Mouse (Mus musculus) forebrain, embryonic 11.5 days (tissue): Measurements from ENCODE around the gene Prr14l. TPM values are rescaled to one million over a fixed set of nuclear protein-coding genes. Genes with fewer than 3 reads are reported as not detected.

Source experiments
- ATAC-seq: fragments of 200-750 bp; cut with Nextera tagmentation; replicated peaks from 2 replicates; pipeline ENCODE4 v1.8.0; 2017; ENCODE audit warnings: moderate TSS enrichment; ENCODE audit not compliant: low FRiP score
- DNase-seq: peaks from one replicate; pipeline ENCODE4 v3.0.0-alpha.2; 2017; ENCODE audit warnings: low spot score
- H3K27ac ChIP-seq: fragments of 300-500 bp; sonication (generic); 2 replicates; pipeline ENCODE4 v1.5.1; 2014; ENCODE audit warnings: low read depth, low read length
- H3K27me3 ChIP-seq: fragments of 300-500 bp; sonication (generic); 2 replicates; pipeline ENCODE4 v1.6.1; 2014; ENCODE audit warnings: mild to moderate bottlenecking, low read length, mixed read lengths; ENCODE audit not compliant: control insufficient read depth, insufficient read depth
- H3K36me3 ChIP-seq: fragments of 300-500 bp; sonication (generic); 2 replicates; pipeline ENCODE4 v1.6.1; 2014; ENCODE audit warnings: mild to moderate bottlenecking, low read length, moderate library complexity, mixed read lengths; ENCODE audit not compliant: control insufficient read depth, insufficient read depth
- H3K4me1 ChIP-seq: fragments of 300-500 bp; sonication (generic); replicated peaks from 2 replicates; pipeline ENCODE4 v1.6.1; 2014; ENCODE audit warnings: low read length, mixed read lengths; ENCODE audit not compliant: control insufficient read depth, insufficient read depth
- H3K4me2 ChIP-seq: fragments of 300-500 bp; sonication (generic); 2 replicates; pipeline ENCODE4 v1.6.1; 2014; ENCODE audit warnings: low read depth, mild to moderate bottlenecking, low read length, moderate library complexity, mixed read lengths; ENCODE audit not compliant: severe bottlenecking
- H3K4me3 ChIP-seq: fragments of 300-500 bp; sonication (generic); 2 replicates; pipeline ENCODE4 v1.5.1; 2014; ENCODE audit warnings: low read depth, low read length
- H3K9ac ChIP-seq: fragments of 300-500 bp; sonication (generic); 2 replicates; pipeline ENCODE4 v1.6.1; 2014; ENCODE audit warnings: low read length
- H3K9me3 ChIP-seq: fragments of 300-500 bp; sonication (generic); 2 replicates; pipeline ENCODE4 v1.6.1; 2016; ENCODE audit warnings: low read length, mixed read lengths; ENCODE audit not compliant: control insufficient read depth
- WGBS: fragments of 180-500 bp; shearing (Covaris S2); extraction: QIAGEN DNeasy Blood & Tissue Kit; methylation state at CpG from one replicate; pipeline ENCODE4 v1.1.7; 2014; 5-methylcytosine and 5-hydroxymethylcytosine counted together
- polyA plus RNA-seq: library from polyadenylated mRNA; unstranded; fragments of >200 nt; fragmentation: Nextera tagmentation; extraction: Ambion mirVana; gene quantifications from 2 replicates; pipeline ENCODE4 v1.2.1, GENCODE M21; 2014

Prr14l gene
- polyA plus RNA-seq, result 14.2 and 15.3 TPM in 2 replicates

- peaks cover 8% of the 10 kb centered on the region; the same call in 1 of the 2 replicates for H3K4me1 ChIP-seq
- peak within 1 kb of the TSS; percentile 94 for H3K9ac ChIP-seq
- no peaks in the 10 kb centered on the region for H3K36me3 ChIP-seq
- no peaks in the 10 kb centered on the region for H3K9me3 ChIP-seq
- peak within 1 kb of the TSS; percentile 88 for H3K4me3 ChIP-seq
- ATAC-seq, result peak; percentile 94
- no peaks in the 10 kb centered on the region for H3K27me3 ChIP-seq
- DNase-seq, result peak; percentile 99
- H3K4me2 ChIP-seq, result peak within 1 kb of the TSS; percentile 82
- WGBS, result under 1% methylated on average over 51 of the region's 51 CpGs
- 0 out of 2 replicates have a peak within 1 kb of the TSS, but pooled peaks have one; percentile 59 for H3K27ac ChIP-seq
Measured at GRCm38 (mm10) chr5:32853731-32854507, at the start of gene Prr14l. Prr14l (minus strand) TSS chr5:32854256.

- WGBS, result 77% methylated on average over 3 of the region's 3 CpGs
- Histone ChIP-seq H3K36me3 (no peaks in the 10 kb centered on the region; the same call in 1 of the 2 replicates), H3K9ac (no peak overlapping the region), H3K4me3 (no peak overlapping the region), H3K27ac (no peak overlapping the region), H3K4me2 (no peak overlapping the region), H3K9me3 (no peaks in the 10 kb centered on the region), H3K4me1 (no peaks in the 10 kb centered on the region), H3K27me3 (no peaks in the 10 kb centered on the region)
- DNase-seq (no peak), ATAC-seq (no peak)
Measured at GRCm38 (mm10) chr5:32886739-32887138, 32.7 kb upstream of the Prr14l start.

GRCm38 (mm10) chr5:32872346-32872745 is 18.3 kb upstream of the Prr14l start:
- DNase-seq (no peak), ATAC-seq (no peak)
- Histone ChIP-seq H3K9ac (no peak overlapping the region), H3K27me3 (no peaks in the 10 kb centered on the region), H3K4me3 (no peak overlapping the region), H3K9me3 (no peaks in the 10 kb centered on the region), H3K4me2 (no peak overlapping the region), H3K27ac (no peak overlapping the region), H3K36me3 (no peaks in the 10 kb centered on the region; the same call in 1 of the 2 replicates), H3K4me1 (no peaks in the 10 kb centered on the region)
- WGBS, result 96% methylated on average over 5 of the region's 5 CpGs

- H3K36me3 ChIP-seq, result no peaks in the 10 kb centered on the region; the same call in 1 of the 2 replicates
- H3K27ac ChIP-seq, result no peak overlapping the region
- H3K9me3 ChIP-seq, result no peaks in the 10 kb centered on the region
Measured at GRCm38 (mm10) chr5:32869389-32870024, 15.5 kb upstream of the Prr14l start.

GRCm38 (mm10) chr5:32863253-32864228 is 9.5 kb upstream of the Prr14l start, which contains the start of gene Depdc5:
Depdc5 (plus strand) TSS chr5:32863701.
- ATAC-seq (peak; percentile 98), DNase-seq (peak; percentile 98)
- Histone ChIP-seq H3K4me1 (no peaks in the 10 kb centered on the region; the same call in 1 of the 2 replicates), H3K4me3 (peak within 1 kb of the TSS; percentile 68), H3K36me3 (no peaks in the 10 kb centered on the region; the same call in 1 of the 2 replicates), H3K9ac (peak within 1 kb of the TSS; percentile 75), H3K27me3 (no peaks in the 10 kb centered on the region), H3K27ac (peak within 1 kb of the TSS; percentile 55; the same call in 1 of the 2 replicates), H3K4me2 (peak within 1 kb of the TSS; percentile 70), H3K9me3 (no peaks in the 10 kb centered on the region)
- WGBS, result under 1% methylated on average over 59 of the region's 64 CpGs

More at GRCm38 (mm10) chr5:32869389-32870024, 15.5 kb upstream of the Prr14l start:
- no peak overlapping the region for H3K4me2 ChIP-seq
- no peak overlapping the region for H3K9ac ChIP-seq
- DNase-seq, result no peak
- no peak overlapping the region for H3K4me3 ChIP-seq
- no peaks in the 10 kb centered on the region for H3K27me3 ChIP-seq
- H3K4me1 ChIP-seq, result no peaks in the 10 kb centered on the region; the same call in 1 of the 2 replicates
- ATAC-seq, result no peak
- WGBS, result 93% methylated on average over 5 of the region's 5 CpGs

- Histone ChIP-seq H3K9ac (no peak overlapping the region), H3K27me3 (no peaks in the 10 kb centered on the region), H3K4me1 (no peaks in the 10 kb centered on the region; the same call in 1 of the 2 replicates), H3K4me2 (peak overlapping the region; percentile 70; the same call in 1 of the 2 replicates), H3K4me3 (no peak overlapping the region), H3K27ac (no peak overlapping the region; the same call in 1 of the 2 replicates), H3K9me3 (no peaks in the 10 kb centered on the region), H3K36me3 (no peaks in the 10 kb centered on the region; the same call in 1 of the 2 replicates)
- no peak for DNase-seq
- ATAC-seq, result no peak
- WGBS, result 74% methylated on average over 6 of the region's 6 CpGs
Measured at GRCm38 (mm10) chr5:32862469-32863132, 8.5 kb upstream of the Prr14l start.

- Histone ChIP-seq H3K36me3 (no peaks in the 10 kb centered on the region; the same call in 1 of the 2 replicates), H3K27ac (no peak overlapping the region), H3K9me3 (no peaks in the 10 kb centered on the region), H3K9ac (no peak overlapping the region), H3K27me3 (no peaks in the 10 kb centered on the region), H3K4me1 (no peaks in the 10 kb centered on the region; the same call in 1 of the 2 replicates), H3K4me3 (no peak overlapping the region), H3K4me2 (no peak overlapping the region)
- WGBS, result 96% methylated on average over 1 of the region's 1 CpGs
- ATAC-seq (no peak), DNase-seq (no peak)
Measured at GRCm38 (mm10) chr5:32861082-32861481, 7.0 kb upstream of the Prr14l start.
